Mouse (Mus musculus): ENCODE data around the gene Tnk2. TPM values are rescaled to one million over a fixed set of nuclear protein-coding genes. Genes with fewer than 3 reads are reported as not detected.
A peak's percentile ranks its signal among the peaks of the same experiment; 100 is the strongest.

The Tnk2 gene
- total RNA-seq, 2 experiments from 2014 or later: 112 TPM

DNA sequence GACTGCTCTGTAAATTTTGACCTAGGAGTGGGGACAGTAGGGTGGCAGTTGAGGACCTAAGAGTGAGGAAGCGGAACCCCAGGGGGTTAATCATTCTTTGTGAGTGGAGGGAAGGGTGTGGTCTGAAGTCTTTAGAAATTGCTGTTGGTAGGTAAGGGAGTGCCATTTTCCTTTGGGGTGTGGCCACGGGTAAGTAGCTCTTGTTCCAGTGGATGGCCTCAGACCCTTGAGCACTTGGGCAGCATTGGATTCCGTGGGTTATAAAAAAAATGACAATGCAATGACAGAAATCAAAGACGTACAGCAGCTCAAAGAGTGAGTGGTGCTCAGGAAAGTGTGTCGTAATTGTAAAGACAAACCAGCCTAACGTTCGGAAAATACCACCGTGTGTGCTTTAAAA, 12.6 kb downstream of the Tnk2 start:
- DNase-seq (ENCODE audit: low spot score in 2 of 2): no peak
- intact Hi-C loops (cut with DNase I): no loop called here

DNA sequence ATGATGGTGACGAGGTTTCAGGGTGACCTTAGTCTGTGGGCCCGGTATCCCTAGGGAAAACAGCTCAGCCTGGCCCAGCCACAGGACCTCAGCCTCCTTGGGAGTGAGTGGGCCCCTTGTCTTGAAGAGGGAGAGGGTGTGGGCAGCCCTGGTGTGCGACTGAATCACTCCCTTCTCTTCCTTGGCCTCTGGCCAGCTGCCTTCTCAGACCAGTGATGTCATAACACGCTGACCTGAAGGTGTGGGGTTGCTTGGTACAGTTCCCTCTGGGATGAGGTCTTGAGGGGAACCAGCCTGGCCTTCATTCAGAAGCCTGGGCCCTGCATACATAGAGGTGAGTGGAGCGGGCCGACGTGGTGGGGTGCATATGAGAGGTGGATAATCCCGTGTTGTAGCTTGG, 13.1 kb downstream of the Tnk2 start:
- DNase-seq (ENCODE audit: low spot score in 2 of 2): no peak
- intact Hi-C loops (cut with DNase I): no loop called here

DNA sequence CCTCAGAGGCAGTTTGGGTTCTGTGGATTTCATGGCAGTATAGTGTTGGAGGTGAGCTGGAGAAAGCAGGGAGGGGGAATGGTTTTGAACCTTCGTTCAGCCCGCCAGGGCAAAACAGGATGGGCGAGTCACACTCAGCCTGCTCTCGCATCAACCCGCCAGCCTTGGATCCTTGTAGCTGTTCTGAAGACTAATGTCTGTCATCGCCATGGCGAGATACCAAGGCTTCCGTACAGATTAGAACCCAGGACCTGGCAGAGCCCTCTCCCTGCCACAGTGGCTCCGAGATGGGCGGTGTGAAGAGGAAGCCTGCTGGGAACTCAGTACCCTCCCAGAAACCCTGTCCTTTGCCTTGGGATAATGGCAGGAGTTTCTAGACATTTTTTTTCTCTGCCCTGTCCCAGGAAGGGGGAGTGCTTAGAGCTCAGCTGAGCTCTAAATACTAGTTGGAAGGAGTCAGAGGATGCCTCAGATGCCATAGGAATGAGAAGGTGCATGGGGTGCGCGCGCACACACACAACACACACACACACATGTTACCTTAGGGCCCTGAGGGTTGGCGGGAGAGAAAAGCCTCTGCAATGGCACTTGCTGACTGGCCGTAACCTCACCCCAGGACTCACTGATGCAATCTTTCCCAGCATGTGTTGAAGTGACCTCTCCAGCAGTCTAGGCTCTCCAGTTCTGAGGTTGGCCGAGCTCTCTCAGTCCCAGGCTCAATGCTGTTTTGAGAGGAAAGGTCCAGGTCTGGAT, 14.0 kb downstream of the Tnk2 start:
- intact Hi-C loops (cut with DNase I): loop anchor here (2.0 kb wide), 1 partner anchor 25 kb away; no protein-coding TSS in a partner anchor
- no peak for DNase-seq (ENCODE audit: low spot score in 2 of 2)

- peak; percentile 45 to 73 for DNase-seq (ENCODE audit: low spot score in 2 of 2)
- intact Hi-C loops (cut with DNase I): loop anchor here (2.0 kb wide), 1 partner anchor 24 kb away; no protein-coding TSS in a partner anchor
These were observed 15.1 kb downstream of the Tnk2 start for GRCm38 (mm10) chr16:32658743-32659171.

DNA sequence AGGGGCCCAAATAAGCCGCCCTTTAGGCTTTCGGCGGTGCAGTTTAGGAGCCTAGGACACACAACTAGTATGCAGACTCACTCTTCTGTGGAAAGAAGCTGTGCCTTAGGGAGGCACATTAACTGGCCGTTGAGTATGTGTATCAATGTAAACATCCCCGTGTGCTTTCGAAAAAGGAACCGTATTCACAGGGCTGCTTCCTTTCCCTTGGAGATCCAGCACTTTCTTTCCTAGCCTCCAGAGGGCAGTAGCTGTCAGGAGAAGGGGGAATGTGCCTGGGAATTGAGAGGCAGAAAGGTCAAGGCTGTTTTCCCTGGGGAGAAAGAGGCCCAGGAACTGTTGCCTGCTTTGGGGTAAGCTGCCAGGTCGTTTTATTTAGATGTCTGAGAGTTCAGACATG, 15.7 kb downstream of the Tnk2 start:
- intact Hi-C loops (cut with DNase I): loop anchor here (2.0 kb wide), 1 partner anchor 23 kb away; no protein-coding TSS in a partner anchor
- peak; percentile 67 to 82 for DNase-seq (ENCODE audit: low spot score in 2 of 2)

DNA sequence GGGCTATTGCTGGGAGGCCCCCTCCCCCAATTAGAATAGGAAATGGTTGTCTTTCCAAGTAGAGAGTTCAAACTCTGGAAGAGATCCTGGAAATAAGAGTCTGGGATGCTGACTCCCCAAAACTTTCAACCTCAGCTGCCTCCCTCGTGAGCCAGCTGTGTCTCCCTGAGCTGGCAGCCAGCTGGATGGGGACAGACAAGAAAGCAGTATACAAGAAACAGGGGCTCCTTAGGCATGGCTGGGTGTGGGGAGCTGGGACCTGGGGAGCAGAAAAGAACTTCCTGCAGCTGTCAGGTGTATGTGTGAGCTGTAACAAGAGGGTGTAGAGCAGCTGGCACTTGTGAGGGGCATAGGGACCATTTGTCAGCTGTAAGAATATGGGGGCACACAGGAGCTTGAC, 16.4 kb downstream of the Tnk2 start:
- intact Hi-C loops (cut with DNase I): loop anchor here (2.0 kb wide), 1 partner anchor 15 kb away; no protein-coding TSS in a partner anchor
- DNase-seq (ENCODE audit: low spot score in 2 of 2): no peak

- peak; percentile 70 to 84 for DNase-seq (ENCODE audit: low spot score in 2 of 2)
- intact Hi-C loops (cut with DNase I): loop anchor here (2.0 kb wide), 1 partner anchor 16 kb away; no protein-coding TSS in a partner anchor
These were observed 17.1 kb downstream of the Tnk2 start for GRCm38 (mm10) chr16:32660557-32661321.

- intact Hi-C loops (cut with DNase I): loop anchor here (2.0 kb wide), 1 partner anchor 17 kb away; no protein-coding TSS in a partner anchor
- DNase-seq (ENCODE audit: low spot score in 2 of 2): no peak
These were observed 17.8 kb downstream of the Tnk2 start for GRCm38 (mm10) chr16:32661493-32661921.

GRCm38 (mm10) chr16:32662372-32662771, 18.7 kb downstream of the Tnk2 start:
- no peak for DNase-seq (ENCODE audit: low spot score in 2 of 2)
- intact Hi-C loops (cut with DNase I): no loop called here

DNA sequence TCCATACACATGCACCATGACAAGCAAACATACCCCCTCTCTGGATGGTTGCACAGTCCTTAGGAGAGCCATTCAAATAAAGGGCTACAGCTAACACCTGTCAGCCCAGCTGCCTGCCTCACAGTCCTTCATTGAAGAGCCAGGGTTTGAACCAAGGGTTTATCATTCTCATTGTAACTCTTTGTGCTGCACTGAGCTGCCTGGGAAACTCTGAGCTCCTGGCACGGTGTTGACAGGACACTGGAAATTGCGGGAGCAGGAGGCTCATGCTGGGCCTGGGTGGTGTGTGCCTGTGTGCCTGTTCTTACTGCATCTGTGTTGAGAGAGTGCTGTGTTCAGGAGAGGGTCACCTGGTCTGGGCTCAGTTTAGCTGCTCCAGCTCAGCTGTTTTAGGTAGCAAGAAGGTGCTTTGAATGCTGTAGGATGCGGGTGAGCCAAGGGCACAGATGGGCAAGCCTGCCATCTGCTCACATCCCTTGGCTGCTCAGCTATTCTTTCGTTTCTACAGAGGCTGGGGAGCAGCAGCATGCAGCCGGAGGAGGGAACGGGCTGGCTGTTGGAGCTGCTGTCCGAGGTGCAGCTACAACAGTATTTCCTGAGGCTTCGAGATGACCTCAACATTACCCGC, 19.7 kb downstream of the Tnk2 start:
- no peak for DNase-seq (ENCODE audit: low spot score in 2 of 2)

DNA sequence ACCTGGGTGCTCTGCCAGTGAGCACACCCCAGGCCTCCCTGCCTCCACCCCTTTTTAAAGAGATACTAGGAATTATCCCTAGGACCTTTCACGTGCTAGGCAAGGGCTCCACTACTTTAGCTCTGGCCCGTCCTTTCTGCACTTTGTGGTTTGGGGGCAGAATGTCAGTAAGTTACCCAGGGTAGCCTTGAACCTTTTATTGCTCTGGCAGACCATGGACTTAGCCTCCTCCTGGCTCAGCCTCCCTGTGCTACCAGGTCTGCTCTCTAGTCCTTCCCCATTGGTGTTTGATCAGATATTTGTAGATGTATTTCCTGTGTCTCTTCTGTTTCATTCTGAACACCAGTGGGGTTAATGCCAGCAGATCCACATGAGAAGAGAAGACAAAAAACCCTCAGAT, 20.5 kb downstream of the Tnk2 start:
- no peak for DNase-seq (ENCODE audit: low spot score in 2 of 2)
- intact Hi-C loops (cut with DNase I): no loop called here

More for the DNA sequence above, 19.7 kb downstream of the Tnk2 start:
- intact Hi-C loops (cut with DNase I): no loop called here

GRCm38 (mm10) chr16:32665851-32666665, 22.4 kb downstream of the Tnk2 start:
- intact Hi-C loops (cut with DNase I): no loop called here
- DNase-seq (ENCODE audit: low spot score in 2 of 2): no peak

GRCm38 (mm10) chr16:32666671-32667551, 23.2 kb downstream of the Tnk2 start:
- intact Hi-C loops (cut with DNase I): no loop called here

GRCm38 (mm10) chr16:32667552-32667872, 23.8 kb downstream of the Tnk2 start:
- no peak for DNase-seq (ENCODE audit: low spot score in 2 of 2)
- intact Hi-C loops (cut with DNase I): no loop called here

More at GRCm38 (mm10) chr16:32666671-32667551, 23.2 kb downstream of the Tnk2 start:
- DNase-seq (ENCODE audit: low spot score in 2 of 2): no peak

- intact Hi-C loops (cut with DNase I): no loop called here
- DNase-seq (ENCODE audit: low spot score in 2 of 2): no peak
These were observed 24.4 kb downstream of the Tnk2 start for GRCm38 (mm10) chr16:32668030-32668429.

DNA sequence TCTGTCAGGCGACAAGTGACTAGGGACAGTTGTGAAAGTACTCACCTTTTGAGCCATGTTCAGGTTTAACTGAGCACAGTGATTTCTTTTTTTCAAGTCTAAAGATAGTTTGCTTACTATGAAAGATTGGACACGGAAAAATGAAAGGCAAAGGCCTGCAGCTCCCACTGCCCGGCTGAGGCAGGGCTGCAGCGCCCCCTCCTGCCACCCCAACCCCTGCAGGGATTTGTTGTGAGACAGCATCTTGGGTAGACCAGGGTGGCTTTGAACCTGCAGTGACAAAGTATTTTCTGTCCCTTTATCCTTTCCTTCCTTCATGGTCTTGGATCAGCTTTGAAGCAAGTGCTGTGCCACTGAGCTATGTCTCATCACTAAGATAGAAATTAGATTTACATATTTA, 24.8 kb downstream of the Tnk2 start:
- DNase-seq (ENCODE audit: low spot score in 2 of 2): no peak
- intact Hi-C loops (cut with DNase I): no loop called here

GRCm38 (mm10) chr16:32669243-32669642, 25.6 kb downstream of the Tnk2 start:
- no peak for DNase-seq (ENCODE audit: low spot score in 2 of 2)
- intact Hi-C loops (cut with DNase I): no loop called here
